Mouse (Mus musculus) Patski (cell line): ENCODE results near the gene Chrna10. TPM values are rescaled to one million over a fixed set of nuclear protein-coding genes. Genes with fewer than 3 reads are reported as not detected.

Experiments used
- ATAC-seq: fragments of 100-300 bp; one replicate; pipeline ENCODE4 v1.8.0; 2021
- CTCF ChIA-PET: fragments of 350-600 bp; sonication (Branson Sonifier 250); formaldehyde crosslinking; loops from one replicate; lab custom pipeline; 2022; ENCODE audit warnings: inconsistent platforms; lab: Charles Lee
- POLR2A ChIA-PET: fragments of 350-600 bp; sonication (Branson Sonifier 250); formaldehyde crosslinking; loops from one replicate; lab custom pipeline; 2022; ENCODE audit warnings: antibody characterized with exemption, inconsistent platforms; lab: Charles Lee
- DNase-seq: peaks from one replicate; pipeline ENCODE4 v3.0.0-alpha.2; 2011; ENCODE audit warnings: low read depth, low spot score
- H3K27me3 ChIP-seq: fragments of 371-371 bp; one replicate; pipeline ENCODE4 v1.5.1; 2021
- CTCF ChIP-seq: fragments of 100-300 bp; IDR thresholded peaks from one replicate; pipeline ENCODE4 v1.5.1; 2021
- in situ Hi-C: fragments of 300-500 bp; cut with MboI; formaldehyde crosslinking; loops from 3 replicates; pipeline ENCODE4 v1.11.1; 2018; ENCODE audit warnings: low pct_unique_long_range_greater_than_20kb, mixed read lengths
- polyA plus RNA-seq: library from polyadenylated mRNA; unstranded; gene quantifications from one replicate; pipeline ENCODE4 v1.2.3, GENCODE M21; 2021

Chrna10 gene
- polyA plus RNA-seq, 1 experiment from 2014 or later: not detected

DNA sequence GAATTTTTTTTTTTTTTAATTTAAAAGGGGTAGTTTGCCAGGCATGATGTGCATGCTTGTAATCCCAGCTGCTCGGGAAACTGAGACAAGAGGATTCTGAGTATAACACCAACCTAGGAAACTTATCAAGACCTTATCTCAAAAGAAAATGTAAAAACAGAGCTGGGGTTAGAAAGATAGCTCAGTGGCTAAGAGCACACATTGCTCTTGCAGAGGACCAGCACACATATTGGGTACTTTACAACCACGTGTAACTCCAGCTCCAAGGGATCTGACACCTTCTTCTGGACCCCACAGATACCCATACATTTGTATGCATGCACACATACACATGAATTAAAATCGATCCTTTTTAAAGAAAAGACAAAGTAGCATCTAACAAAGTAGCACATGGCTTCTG is 55.3 kb downstream of the Chrna10 start:
- TF ChIP-seq CTCF: no peak
- CTCF ChIA-PET: interaction anchor here (1.0 kb wide), 1 partner anchor 34 kb away, joined by 3 read pairs; no protein-coding TSS in a partner anchor
- DNase-seq (no peak), ATAC-seq (no peak)
- H3K27me3 ChIP-seq: no peaks in the 10 kb centered on the region
- POLR2A ChIA-PET: interaction anchor here (0.7 kb wide), 1 partner anchor 170 kb away, joined by 4 read pairs; no protein-coding TSS in a partner anchor
- in situ Hi-C loops: no loop called here

Other genes starting within 250 kb of the Chrna10 start
- 73.6 TPM for gene Folr1, start 246.0 kb downstream of the Chrna10 start, polyA plus RNA-seq
- 130 TPM for gene Lamtor1, start 210.9 kb downstream of the Chrna10 start, polyA plus RNA-seq
- gene Tomt, start 210.5 kb downstream of the Chrna10 start, polyA plus RNA-seq: 0.50 TPM
- gene Lrrc51, start 182.9 kb downstream of the Chrna10 start, polyA plus RNA-seq: 6.0 TPM
- gene Numa1, start 182.7 kb downstream of the Chrna10 start, polyA plus RNA-seq: 156 TPM
- gene Il18bp, start 98.1 kb downstream of the Chrna10 start, polyA plus RNA-seq: 2.4 TPM
- gene Rnf121, start 51.4 kb downstream of the Chrna10 start, polyA plus RNA-seq: 35.8 TPM
- 13.1 TPM for gene Xndc1, start 51.3 kb downstream of the Chrna10 start, polyA plus RNA-seq
- gene Xntrpc, start 51.1 kb downstream of the Chrna10 start, polyA plus RNA-seq: 0.24 TPM
- gene Trpc2, start 33.7 kb downstream of the Chrna10 start, polyA plus RNA-seq: not detected
- not detected for gene Art1, start 15.1 kb downstream of the Chrna10 start, polyA plus RNA-seq
- gene Art5, start 7.3 kb downstream of the Chrna10 start, polyA plus RNA-seq: not detected
- gene Nup98, start 93.3 kb upstream of the Chrna10 start, polyA plus RNA-seq: 40.0 TPM
- gene Pgap2, start 93.4 kb upstream of the Chrna10 start, polyA plus RNA-seq: 33.7 TPM
- gene Rhog, start 139.2 kb upstream of the Chrna10 start, polyA plus RNA-seq: 43.2 TPM
- gene Stim1, start 151.0 kb upstream of the Chrna10 start, polyA plus RNA-seq: 47.2 TPM